Mouse (Mus musculus): ENCODE data around the gene Cdsn.
A peak's percentile ranks its signal among the peaks of the same experiment; 100 is the strongest.

DNA sequence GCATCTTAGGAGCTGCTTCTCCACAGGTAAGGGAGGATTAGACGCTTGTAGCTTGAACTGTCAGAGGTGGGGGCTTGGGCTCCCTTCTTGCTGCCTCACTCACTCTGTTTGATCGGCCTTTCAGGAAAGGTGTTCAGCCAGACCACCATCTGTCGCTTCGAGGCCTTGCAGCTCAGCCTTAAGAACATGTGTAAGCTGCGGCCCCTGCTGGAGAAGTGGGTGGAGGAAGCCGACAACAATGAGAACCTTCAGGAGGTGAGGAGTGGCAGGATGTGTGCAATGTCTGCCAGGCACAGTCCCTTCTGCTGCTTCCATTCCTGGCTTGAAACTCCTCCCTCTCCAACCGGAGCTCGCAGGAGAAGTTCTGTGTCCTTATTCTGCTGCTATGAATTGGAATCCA lies 42.6 kb upstream of the Cdsn start:
- TF ChIP-seq BHLHE40 (IDR thresholded peaks at IDR 0.05; ENCODE audit: borderline replicate concordance, low read depth, low read length) (no peak), ZMIZ1 (IDR thresholded peaks at IDR 0.05; ENCODE audit: low read depth, low read length) (no peak), MAFK (IDR thresholded peaks at IDR 0.05; ENCODE audit: borderline replicate concordance, low read depth, low read length) (no peak), GATA1 (IDR thresholded peaks at IDR 0.05; ENCODE audit: low read depth, low read length) (no peak), CTCF (IDR thresholded peaks at IDR 0.05 in 2 of 3, conservative IDR thresholded peaks at IDR 0.05 in 1 of 3; ENCODE audit: control insufficient read depth in 1 of 3, insufficient read depth in 1 of 3, low read depth in 2 of 3, low read length in 3 of 3, poor library complexity in 1 of 3, severe bottlenecking in 1 of 3) (peak in 2 of 3 experiments; percentile 21 to 22; a peak in 2 of 6 replicates)

Measured in MEL (cell line).